17 mouse cellular contexts compared by ENCODE assay signal in genomic region chr4:134901126-134901525, GRCm38 (mm10). TPM values are rescaled to one million over a fixed set of nuclear protein-coding genes. Genes with fewer than 3 reads are reported as not detected.
"Had no signal": no experiment of that assay in that cellular context is flagged by ENCODE, and none has a peak within 500 bp of the region (broad histone marks: within the 10 kb centered on the region; RNA-seq: fewer than 3 reads in every experiment).

No protein-coding gene starts in this region.

- ATAC-seq: midbrain, embryonic 15.5 days had no signal

- DNase-seq: kidney, postnatal 25 days; layer of hippocampus, adult 9-11 months; layer of hippocampus, postnatal 36 days; liver, embryonic 13.5 days; lung, adult 2 months; lung, postnatal 14 days; lung, postnatal 4 days; right cerebral cortex, adult 18-20 months; right cerebral cortex, postnatal 14 days; right cerebral cortex, postnatal 4 days; thymus, postnatal 25 days had no signal

RNA-seq across cellular contexts. Expression of gene Rhd, which starts 36.8 kb away (rescaled TPM):
- total RNA-seq: layer of hippocampus, adult 2 months; layer of hippocampus, postnatal 36 days; left cerebral cortex, adult 2 months; left cerebral cortex, postnatal 10 days; left cerebral cortex, postnatal 36 days; liver, adult 2 months had no signal
